Mouse (Mus musculus) bone marrow macrophage, adult 2 months (primary cell): ENCODE results near the gene Llgl2.

Experiments used
- CTCF ChIP-seq: IDR thresholded peaks from 2 replicates; pipeline ENCODE4 v1.5.1; 2012; ENCODE audit warnings: low read depth, mild to moderate bottlenecking, low read length, moderate library complexity
- POLR2A ChIP-seq: IDR thresholded peaks from 2 replicates; pipeline ENCODE4 v1.6.1; 2012; ENCODE audit warnings: mild to moderate bottlenecking, low read depth, low read length, borderline replicate concordance

DNA sequence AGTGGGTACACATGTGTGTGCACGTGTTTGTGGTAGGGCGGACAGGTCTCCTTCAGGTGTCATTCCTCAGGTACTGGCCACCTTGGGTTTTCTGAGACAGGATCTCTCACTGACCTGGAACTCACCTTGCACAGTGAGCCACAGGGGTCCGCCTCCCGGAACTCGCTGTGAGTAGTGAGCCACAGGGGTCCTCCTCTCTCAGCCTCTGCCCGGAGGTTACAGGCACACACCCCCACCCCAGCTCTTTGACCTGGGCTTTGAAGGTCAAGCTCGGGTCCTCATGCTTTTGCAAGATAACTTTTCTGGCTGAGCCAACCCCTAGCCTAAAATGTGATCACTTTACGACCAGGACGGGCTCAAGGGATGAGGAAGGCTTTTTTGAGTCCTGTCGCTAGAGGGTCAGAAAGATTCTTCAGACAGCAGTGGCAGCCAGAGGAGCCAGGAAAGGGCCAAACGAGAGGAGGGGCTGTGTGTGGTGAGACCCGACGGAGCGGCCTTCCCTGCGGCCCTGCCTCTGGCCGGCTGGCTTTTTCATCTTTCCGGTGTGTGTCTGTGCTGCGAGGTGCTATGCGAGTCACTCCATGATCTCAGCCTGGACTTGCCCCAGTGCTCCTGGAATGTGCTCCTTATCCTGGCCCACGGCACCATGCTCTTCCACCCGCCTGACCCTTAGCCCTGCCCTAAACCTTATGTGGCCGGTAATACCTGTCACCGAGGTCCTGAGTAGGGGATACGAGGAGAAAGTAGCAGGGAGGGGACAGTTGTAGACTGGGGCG, 6.9 kb downstream of the Llgl2 start:
- no peak for TF ChIP-seq CTCF
- no peak for TF ChIP-seq POLR2A
